Mouse (Mus musculus) stomach, adult 2 months (tissue): ENCODE measurements around the gene Tmem164. TPM values are rescaled to one million over a fixed set of nuclear protein-coding genes. Genes with fewer than 3 reads are reported as not detected.

Experiments
- polyA plus RNA-seq: library from polyadenylated mRNA; depleted of rRNA; stranded (reverse); fragments of >200 nt; gene quantifications from 2 replicates; pipeline ENCODE4 v1.2.3, GENCODE M21; 2012; rRNA removed

The Tmem164 gene
- polyA plus RNA-seq: 19.9 and 23.6 TPM in 2 replicates

GRCm38 (mm10) chrX:142681056-142681615, at the start of gene Tmem164:
Tmem164 (plus strand) TSS chrX:142681406.

